Mouse (Mus musculus) adrenal gland, adult 2 months (tissue): ENCODE results near the gene Zfp275. TPM values are rescaled to one million over a fixed set of nuclear protein-coding genes. Genes with fewer than 3 reads are reported as not detected.

Experiments used
- polyA plus RNA-seq: library from polyadenylated mRNA; depleted of rRNA; stranded (reverse); fragments of >200 nt; gene quantifications from 2 replicates; pipeline ENCODE4 v1.2.3, GENCODE M21; 2012; rRNA removed
- total RNA-seq, 2 experiments: library from RNA; stranded (reverse); gene quantifications; 2 replicates each; pipeline ENCODE4 v1.2.3; 2021

Gene Zfp275
- total and polyA plus RNA-seq, 3 experiments, result 12.5 to 17.0 (median 14.7) TPM

Other genes starting within 250 kb of the Zfp275 start
- 1 to 10 TPM in 1 of 2 experiments, not detected in 1; 3.5 TPM for gene Xlr3a, start 245.5 kb upstream of the Zfp275 start, total RNA-seq
- 0.92 TPM in 1 of 2 replicates, not detected in the other for gene Xlr3a, start 245.5 kb upstream of the Zfp275 start, polyA plus RNA-seq
- gene Gm14685, start 225.6 kb upstream of the Zfp275 start, total RNA-seq, result not detected
- gene Gm14685, start 225.6 kb upstream of the Zfp275 start, polyA plus RNA-seq, result not detected in 2 replicates
- not detected for gene Xlr5b, start 193.8 kb upstream of the Zfp275 start, total RNA-seq
- not detected in 2 replicates for gene Xlr5b, start 193.8 kb upstream of the Zfp275 start, polyA plus RNA-seq
- gene DXBay18, start 193.2 kb upstream of the Zfp275 start, total RNA-seq, result under 1 TPM; 0.12 to 0.31 TPM
- not detected in 2 replicates for gene DXBay18, start 193.2 kb upstream of the Zfp275 start, polyA plus RNA-seq
- not detected for gene Spin2d, start 165.6 kb upstream of the Zfp275 start, total RNA-seq
- gene Spin2d, start 165.6 kb upstream of the Zfp275 start, polyA plus RNA-seq, result not detected in 2 replicates
- gene Xlr3b, start 150.4 kb upstream of the Zfp275 start, total RNA-seq, result 10 to 100 TPM in 1 of 2 experiments, 1 to 10 TPM in 1; 1.8 to 10.8 TPM
- gene Xlr3b, start 150.4 kb upstream of the Zfp275 start, polyA plus RNA-seq, result 0.17 and 0.19 TPM in 2 replicates
- gene Xlr4b, start 128.3 kb upstream of the Zfp275 start, total RNA-seq, result 1 to 10 TPM in 1 of 2 experiments, under 1 TPM in 1; 0.61 to 1.1 TPM
- gene Xlr4b, start 128.3 kb upstream of the Zfp275 start, polyA plus RNA-seq, result 0.06 TPM in 1 of 2 replicates, not detected in the other
- gene F8a, start 114.3 kb upstream of the Zfp275 start, total RNA-seq, result 10 to 100 TPM in 1 of 2 experiments, 1 to 10 TPM in 1; 8.0 to 11.8 TPM
- 50.8 and 53.5 TPM in 2 replicates for gene F8a, start 114.3 kb upstream of the Zfp275 start, polyA plus RNA-seq
- gene Xlr4c, start 99.5 kb upstream of the Zfp275 start, total RNA-seq, result 1 to 10 TPM in 1 of 2 experiments, not detected in 1; 1.7 TPM
- not detected in 2 replicates for gene Xlr4c, start 99.5 kb upstream of the Zfp275 start, polyA plus RNA-seq
- gene Xlr3c, start 77.2 kb upstream of the Zfp275 start, total RNA-seq, result under 1 TPM in 1 of 2 experiments, not detected in 1; 0.32 TPM
- gene Xlr3c, start 77.2 kb upstream of the Zfp275 start, polyA plus RNA-seq, result not detected in 2 replicates
- under 1 TPM in 1 of 2 experiments, not detected in 1; 0.49 TPM for gene Xlr5a, start 49.6 kb upstream of the Zfp275 start, total RNA-seq
- gene Xlr5a, start 49.6 kb upstream of the Zfp275 start, polyA plus RNA-seq, result not detected in 2 replicates
- gene Xlr5c, start 49.6 kb upstream of the Zfp275 start, total RNA-seq, result not detected
- gene Xlr5c, start 49.6 kb upstream of the Zfp275 start, polyA plus RNA-seq, result 0.25 TPM in 1 of 2 replicates, not detected in the other
- not detected for gene Gm45015, start 5.8 kb upstream of the Zfp275 start, total RNA-seq
- gene Gm45015, start 5.8 kb upstream of the Zfp275 start, polyA plus RNA-seq, result not detected in 2 replicates
- gene Gm18336, start 56.1 kb downstream of the Zfp275 start, total RNA-seq, result not detected
- gene Gm18336, start 56.1 kb downstream of the Zfp275 start, polyA plus RNA-seq, result 0.03 TPM in 1 of 2 replicates, not detected in the other
- gene Zfp92, start 68.5 kb downstream of the Zfp275 start, total RNA-seq, result under 1 TPM; 0.26 to 0.38 TPM
- 0.10 and 0.11 TPM in 2 replicates for gene Zfp92, start 68.5 kb downstream of the Zfp275 start, polyA plus RNA-seq
- not detected for gene Trex2, start 92.7 kb downstream of the Zfp275 start, total RNA-seq
- 0.13 TPM in 1 of 2 replicates, not detected in the other for gene Trex2, start 92.7 kb downstream of the Zfp275 start, polyA plus RNA-seq
- 10 to 100 TPM; 20.3 to 31.3 TPM for gene Haus7, start 116.4 kb downstream of the Zfp275 start, total RNA-seq
- 12.6 and 15.5 TPM in 2 replicates for gene Haus7, start 116.4 kb downstream of the Zfp275 start, polyA plus RNA-seq
- gene Bgn, start 141.0 kb downstream of the Zfp275 start, total RNA-seq, result 100 to 1,000 TPM; 290 to 364 TPM
- gene Bgn, start 141.0 kb downstream of the Zfp275 start, polyA plus RNA-seq, result 197 and 251 TPM in 2 replicates
- gene Atp2b3, start 160.5 kb downstream of the Zfp275 start, total RNA-seq, result 10 to 100 TPM; 38.2 to 42.3 TPM
- gene Atp2b3, start 160.5 kb downstream of the Zfp275 start, polyA plus RNA-seq, result 24.9 and 29.0 TPM in 2 replicates